Mouse (Mus musculus) brain, adult 2 months (tissue): Measurements from ENCODE around the gene Eps15l1.

Source experiments
- DNase-seq: peaks from one replicate; pipeline ENCODE4 v3.0.0; 2011; ENCODE audit warnings: low read depth, low spot score

Gene Eps15l1

GRCm38 (mm10) chr8:72421362-72422335, at the start of gene Eps15l1:
Eps15l1 (minus strand) TSS chr8:72421460.
- DNase-seq = peak; percentile 99

- DNase-seq = no peak
Measured at GRCm38 (mm10) chr8:72470684-72471083, 49.4 kb upstream of the Eps15l1 start.

- DNase-seq = no peak
Measured at GRCm38 (mm10) chr8:72469984-72470383, 48.7 kb upstream of the Eps15l1 start.

GRCm38 (mm10) chr8:72469243-72469642, 48.0 kb upstream of the Eps15l1 start:
- no peak for DNase-seq

GRCm38 (mm10) chr8:72464211-72464610, 43.0 kb upstream of the Eps15l1 start:
- no peak for DNase-seq

GRCm38 (mm10) chr8:72459881-72460533, 38.7 kb upstream of the Eps15l1 start:
- DNase-seq = no peak

GRCm38 (mm10) chr8:72458457-72458856, 37.2 kb upstream of the Eps15l1 start:
- no peak for DNase-seq

GRCm38 (mm10) chr8:72457806-72458205, 36.5 kb upstream of the Eps15l1 start:
- no peak for DNase-seq

GRCm38 (mm10) chr8:72455317-72455716, 34.1 kb upstream of the Eps15l1 start:
- no peak for DNase-seq

GRCm38 (mm10) chr8:72453904-72454303, 32.6 kb upstream of the Eps15l1 start:
- DNase-seq = no peak

GRCm38 (mm10) chr8:72451516-72451915, 30.3 kb upstream of the Eps15l1 start:
- no peak for DNase-seq

- no peak for DNase-seq
Measured at GRCm38 (mm10) chr8:72445071-72445470, 23.8 kb upstream of the Eps15l1 start.

- DNase-seq = no peak
Measured at GRCm38 (mm10) chr8:72443994-72444350, 22.7 kb upstream of the Eps15l1 start.

- DNase-seq = peak; percentile 99
Measured at GRCm38 (mm10) chr8:72443338-72443993, 22.2 kb upstream of the Eps15l1 start, which contains the start of the genes Calr3 and 1700030K09Rik. Calr3 (minus strand) TSS chr8:72443870. 1700030K09Rik (plus strand) TSS chr8:72443880.

- no peak for DNase-seq
Measured at GRCm38 (mm10) chr8:72438248-72439015, 17.2 kb upstream of the Eps15l1 start.

GRCm38 (mm10) chr8:72434952-72435351, 13.7 kb upstream of the Eps15l1 start:
- DNase-seq = peak; percentile 39

GRCm38 (mm10) chr8:72429676-72430075, 8.4 kb upstream of the Eps15l1 start:
- no peak for DNase-seq

- no peak for DNase-seq
Measured at GRCm38 (mm10) chr8:72422926-72423325, 1.7 kb upstream of the Eps15l1 start.

- DNase-seq = peak; percentile 41
Measured at GRCm38 (mm10) chr8:72420571-72421361, 494 bp downstream of the Eps15l1 start.

- DNase-seq = no peak
Measured at GRCm38 (mm10) chr8:72418073-72418472, 3.2 kb downstream of the Eps15l1 start.
